Mouse (Mus musculus) embryonic fibroblast, embryonic 13.5 days (primary cell): Measurements from ENCODE around the gene Btg4.

ENCODE experiments used
- CTCF ChIP-seq: IDR thresholded peaks from 2 replicates; pipeline ENCODE4 v1.5.1; 2011; ENCODE audit warnings: mild to moderate bottlenecking, control low read depth, low read length, moderate library complexity, borderline replicate concordance; ENCODE audit not compliant: insufficient read depth
- POLR2A ChIP-seq: IDR thresholded peaks from 2 replicates; pipeline ENCODE4 v1.6.1; 2011; ENCODE audit warnings: low read depth, mild to moderate bottlenecking, control low read depth, low read length, moderate library complexity

DNA sequence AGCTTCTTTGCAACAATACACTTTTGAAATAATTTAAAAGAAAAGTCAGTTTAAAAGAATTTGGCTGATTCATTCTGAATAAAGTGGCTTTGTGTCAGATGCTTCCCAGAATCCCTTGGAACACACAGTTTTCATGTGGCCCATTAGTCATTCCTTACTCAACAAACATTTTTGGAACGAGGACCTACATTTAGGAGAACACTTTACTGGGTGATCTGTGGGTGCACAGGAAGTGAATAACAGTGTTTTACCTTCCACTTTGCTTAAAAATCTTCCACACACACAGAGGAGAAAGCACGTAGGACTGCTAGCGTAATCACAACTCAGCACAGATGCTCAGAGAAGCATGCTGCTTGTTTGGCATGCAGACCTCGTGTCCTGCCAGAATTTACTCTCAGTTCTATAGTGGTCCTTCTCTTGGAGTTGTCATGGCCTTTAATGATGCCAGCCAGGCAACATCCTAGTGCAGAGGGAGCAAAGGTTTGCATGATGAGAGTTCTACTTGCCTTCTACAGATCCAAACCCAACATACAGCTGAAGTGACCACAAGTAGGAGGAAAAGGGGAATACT, 1.7 kb upstream of the Btg4 start:
- TF ChIP-seq POLR2A (no peak), CTCF (no peak)
